Mouse (Mus musculus): Measurements from ENCODE around the gene Slc35b4.

The Slc35b4 gene

GRCm38 (mm10) chr6:34124401-34124800 is 52.5 kb downstream of the Slc35b4 start:
- no peak for DNase-seq (ENCODE audit: low spot score)

- DNase-seq (ENCODE audit: low spot score) = no peak
These were observed 60.0 kb downstream of the Slc35b4 start for GRCm38 (mm10) chr6:34116838-34117478.

GRCm38 (mm10) chr6:34111406-34111805 is 65.5 kb downstream of the Slc35b4 start:
- DNase-seq (ENCODE audit: low spot score) = no peak

- DNase-seq (ENCODE audit: low spot score) = no peak
These were observed 66.3 kb downstream of the Slc35b4 start for GRCm38 (mm10) chr6:34110571-34110970.

All from T-cell, adult 2 months (primary cell).